Mouse (Mus musculus): ENCODE data around the gene Pex13. TPM values are rescaled to one million over a fixed set of nuclear protein-coding genes. Genes with fewer than 3 reads are reported as not detected.
A peak's percentile ranks its signal among the peaks of the same experiment; 100 is the strongest.

The Pex13 gene
- 36.6 and 37.0 TPM in 2 replicates for polyA plus RNA-seq (2014; fragmentation: Nextera tagmentation; extraction: Ambion mirVana)

DNA sequence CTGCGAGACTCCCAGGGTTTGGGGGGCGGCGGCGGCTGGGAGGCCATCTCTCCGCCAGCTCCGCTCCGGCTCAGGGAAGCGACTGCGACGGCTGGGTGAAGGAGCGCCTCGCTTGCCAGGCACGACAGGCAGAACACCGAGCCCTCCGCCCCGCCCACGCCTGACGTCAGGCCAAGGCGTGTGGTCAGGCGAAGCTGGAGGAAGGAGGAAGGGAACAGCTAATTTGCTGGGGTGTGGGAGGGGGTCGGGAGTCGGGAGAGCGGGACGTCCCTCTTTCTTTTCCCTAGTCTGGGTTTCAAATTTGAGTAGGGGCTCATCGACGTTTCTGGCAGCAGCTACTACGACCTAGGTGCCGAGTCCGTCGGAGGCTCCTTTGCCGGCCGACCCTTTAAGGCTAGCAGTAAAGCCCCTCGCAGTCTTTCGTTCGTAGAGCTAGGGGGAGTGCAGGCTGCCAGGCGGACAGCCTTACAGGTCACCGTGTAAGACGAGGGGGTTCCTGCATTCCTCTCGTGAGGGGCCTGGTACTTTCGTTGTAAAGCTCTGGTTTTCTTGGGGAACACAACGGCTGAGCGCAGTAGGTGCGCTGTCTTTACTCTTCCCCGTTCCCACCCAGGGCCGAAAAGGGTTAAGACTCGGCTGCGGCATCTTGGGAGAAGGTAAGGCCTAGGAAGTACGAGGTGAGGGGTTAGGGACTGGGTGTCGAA, at the start of gene Pex13:
TSS of gene Pex13 (minus strand) at position 162 of the 704 bp plus-strand sequence.
- H3K4me1 ChIP-seq (ENCODE audit: control insufficient read depth, insufficient read depth, low read length) = 0 out of 2 replicates have a peak, but pooled peaks cover 4% of the 10 kb centered on the region
- peak within 1 kb of the TSS; percentile 65 for H3K4me2 ChIP-seq (ENCODE audit: low read length)
- under 1% methylated on average over 49 of the region's 49 CpGs for WGBS

DNA sequence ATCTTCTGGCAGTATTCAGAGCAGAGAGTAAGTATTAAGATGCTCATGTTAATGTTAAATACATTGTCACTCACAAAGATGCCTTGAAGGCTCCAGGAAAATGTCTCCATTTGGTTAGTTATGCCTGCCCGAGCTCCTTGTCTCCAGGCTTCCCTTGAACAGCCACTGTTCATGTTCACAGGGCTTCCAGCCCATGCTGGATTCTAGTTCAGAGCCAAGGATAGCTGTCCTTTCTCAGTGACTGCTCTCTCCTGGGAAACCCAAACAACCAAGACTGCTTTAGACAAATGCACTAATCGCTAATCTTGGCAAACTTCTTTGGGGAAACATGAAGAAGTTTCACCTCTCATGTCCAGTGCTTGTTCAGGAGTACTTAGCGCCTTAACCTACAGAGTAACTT, 46.5 kb upstream of the Pex13 start:
- 90% methylated on average over 3 of the region's 3 CpGs for WGBS
- Histone ChIP-seq H3K27me3 (replicated peaks; ENCODE audit: control insufficient read depth, insufficient read depth, low read length) (no peaks in the 10 kb centered on the region), H3K36me3 (ENCODE audit: control insufficient read depth, insufficient read depth, low read length) (peaks cover 72% of the 10 kb centered on the region), H3K9me3 (replicated peaks; ENCODE audit: control insufficient read depth, low read length) (no peaks in the 10 kb centered on the region), H3K4me2 (ENCODE audit: low read length) (no peak overlapping the region), H3K9ac (ENCODE audit: low read length) (no peak overlapping the region), H3K4me1 (ENCODE audit: control insufficient read depth, insufficient read depth, low read length) (no peaks in the 10 kb centered on the region), H3K4me3 (ENCODE audit: low read depth, low read length) (no peak overlapping the region), H3K27ac (ENCODE audit: low read depth, low read length) (no peak overlapping the region)
- DNase-seq (ENCODE audit: low spot score) = no peak
- ATAC-seq = no peak

More for the DNA sequence above, at the start of gene Pex13:
- H3K4me3 ChIP-seq (ENCODE audit: low read depth, low read length) = peak within 1 kb of the TSS; percentile 96
- H3K36me3 ChIP-seq (ENCODE audit: control insufficient read depth, insufficient read depth, low read length) = peaks cover 4% of the 10 kb centered on the region; the same call in 1 of the 2 replicates
- ATAC-seq = peak; percentile 98
- H3K9ac ChIP-seq (ENCODE audit: low read length) = peak within 1 kb of the TSS; percentile 91
- H3K9me3 ChIP-seq (replicated peaks; ENCODE audit: control insufficient read depth, low read length) = no peaks in the 10 kb centered on the region
- H3K27ac ChIP-seq (ENCODE audit: low read depth, low read length) = peak within 1 kb of the TSS; percentile 94
- DNase-seq (ENCODE audit: low spot score) = peak; percentile 98
- no peaks in the 10 kb centered on the region for H3K27me3 ChIP-seq (replicated peaks; ENCODE audit: control insufficient read depth, insufficient read depth, low read length)

DNA sequence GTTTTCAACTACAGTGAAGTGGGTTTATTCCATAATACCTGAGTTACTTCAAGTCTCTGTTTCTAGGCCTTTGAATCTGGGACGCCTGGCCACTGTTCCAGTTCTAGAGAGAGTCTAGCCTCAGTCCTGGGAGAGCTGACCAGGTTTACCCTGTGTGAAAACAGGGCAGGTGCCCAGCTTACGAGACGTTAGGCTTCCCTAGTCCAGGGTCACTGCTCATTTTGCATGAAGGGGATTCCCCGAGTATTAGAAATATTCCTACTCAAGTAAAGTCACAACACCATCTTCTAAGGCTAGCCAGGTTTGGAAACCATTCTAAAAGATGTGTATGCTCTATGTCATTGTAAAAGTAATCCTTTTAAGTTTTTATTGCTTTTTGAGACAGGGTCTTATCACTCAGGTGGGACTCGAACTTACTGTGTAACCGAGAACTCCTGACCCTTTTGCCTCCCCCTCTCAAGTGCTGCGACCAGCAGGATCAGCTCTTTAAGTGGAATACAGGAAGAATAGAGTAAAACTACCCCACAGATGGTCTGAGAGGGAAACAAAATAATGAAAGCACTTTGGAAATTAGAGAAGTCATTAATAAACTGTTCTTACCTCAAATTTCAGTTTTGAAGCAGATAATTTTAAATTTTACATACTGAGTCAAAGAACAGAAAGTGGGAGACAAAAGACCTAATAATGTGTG, 39.0 kb upstream of the Pex13 start:
- WGBS = 81% methylated on average over 7 of the region's 7 CpGs
- no peak for DNase-seq (ENCODE audit: low spot score)
- H3K4me3 ChIP-seq (ENCODE audit: low read depth, low read length) = no peak overlapping the region
- H3K27me3 ChIP-seq (replicated peaks; ENCODE audit: control insufficient read depth, insufficient read depth, low read length) = no peaks in the 10 kb centered on the region
- peaks cover 3% of the 10 kb centered on the region; the same call in 1 of the 2 replicates for H3K4me1 ChIP-seq (ENCODE audit: control insufficient read depth, insufficient read depth, low read length)
- no peak overlapping the region for H3K9ac ChIP-seq (ENCODE audit: low read length)
- no peak overlapping the region for H3K4me2 ChIP-seq (ENCODE audit: low read length)
- no peaks in the 10 kb centered on the region for H3K9me3 ChIP-seq (replicated peaks; ENCODE audit: control insufficient read depth, low read length)
- H3K36me3 ChIP-seq (ENCODE audit: control insufficient read depth, insufficient read depth, low read length) = peaks cover 38% of the 10 kb centered on the region
- no peak overlapping the region for H3K27ac ChIP-seq (ENCODE audit: low read depth, low read length)
- ATAC-seq = no peak

DNA sequence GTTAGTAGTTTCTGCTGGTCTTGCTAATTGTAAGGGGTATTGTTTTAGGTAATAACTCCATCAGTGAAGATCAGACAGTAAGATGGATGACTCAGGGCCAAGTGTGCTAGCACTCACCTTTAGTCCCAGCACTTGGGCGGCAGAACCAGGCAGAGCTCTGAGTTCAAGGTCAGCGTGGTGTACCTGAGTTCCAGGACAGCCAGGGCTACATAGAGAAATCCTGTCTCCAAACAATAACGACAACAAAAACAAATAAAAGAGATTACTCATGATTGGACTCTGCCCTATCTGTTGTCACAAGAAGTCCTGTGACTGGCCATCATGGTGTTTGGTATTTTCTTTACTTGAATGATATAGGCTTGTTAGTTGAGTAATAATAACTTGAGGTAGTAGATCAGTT, 36.1 kb upstream of the Pex13 start:
- Histone ChIP-seq H3K27me3 (replicated peaks; ENCODE audit: control insufficient read depth, insufficient read depth, low read length) (no peaks in the 10 kb centered on the region), H3K4me2 (ENCODE audit: low read length) (no peak overlapping the region), H3K9ac (ENCODE audit: low read length) (no peak overlapping the region), H3K9me3 (replicated peaks; ENCODE audit: control insufficient read depth, low read length) (no peaks in the 10 kb centered on the region), H3K4me1 (ENCODE audit: control insufficient read depth, insufficient read depth, low read length) (peaks cover 3% of the 10 kb centered on the region; the same call in 1 of the 2 replicates), H3K36me3 (ENCODE audit: control insufficient read depth, insufficient read depth, low read length) (peaks cover 14% of the 10 kb centered on the region), H3K27ac (ENCODE audit: low read depth, low read length) (no peak overlapping the region), H3K4me3 (ENCODE audit: low read depth, low read length) (no peak overlapping the region)
- ATAC-seq (no peak), DNase-seq (ENCODE audit: low spot score) (no peak)
- WGBS = 95% methylated on average over 3 of the region's 3 CpGs

DNA sequence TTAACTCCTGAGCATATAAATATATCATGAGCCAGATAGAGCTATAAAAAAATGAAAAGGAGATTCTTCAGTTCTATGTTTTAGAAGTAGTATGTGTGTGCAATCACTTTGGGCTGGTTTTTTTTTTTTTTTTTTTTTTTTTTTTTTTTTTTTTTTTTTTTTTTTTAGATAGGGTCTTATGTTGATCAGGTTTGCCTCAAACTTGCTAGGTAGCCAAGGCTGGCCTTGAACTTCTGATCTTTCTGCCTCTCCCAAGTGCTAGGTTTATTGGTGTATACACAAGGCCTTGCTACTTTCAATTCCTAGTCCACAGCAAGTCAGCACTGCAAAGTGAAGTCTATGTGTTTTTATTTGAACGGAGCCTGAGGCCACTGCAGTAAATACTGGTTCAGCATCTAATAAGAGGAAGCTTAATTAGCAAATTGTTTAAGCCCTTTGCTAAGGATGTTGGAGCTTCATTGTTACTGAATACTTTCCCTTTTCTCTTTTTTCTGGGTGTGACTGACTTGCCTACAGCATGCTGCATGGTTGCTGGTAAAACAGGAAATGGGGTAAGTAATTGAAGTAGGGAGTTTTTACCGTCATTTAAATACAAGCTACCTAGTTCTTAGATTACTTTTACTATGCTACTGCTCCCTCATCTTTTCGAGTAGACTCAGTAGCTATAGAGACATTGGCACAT, 33.8 kb upstream of the Pex13 start:
- DNase-seq (ENCODE audit: low spot score) = no peak
- H3K36me3 ChIP-seq (ENCODE audit: control insufficient read depth, insufficient read depth, low read length) = peaks cover 12% of the 10 kb centered on the region
- no peak overlapping the region for H3K27ac ChIP-seq (ENCODE audit: low read depth, low read length)
- no peak for ATAC-seq
- no peak overlapping the region for H3K4me3 ChIP-seq (ENCODE audit: low read depth, low read length)
- H3K27me3 ChIP-seq (replicated peaks; ENCODE audit: control insufficient read depth, insufficient read depth, low read length) = no peaks in the 10 kb centered on the region
- no peaks in the 10 kb centered on the region for H3K9me3 ChIP-seq (replicated peaks; ENCODE audit: control insufficient read depth, low read length)
- H3K4me2 ChIP-seq (ENCODE audit: low read length) = no peak overlapping the region
- 51% methylated on average over 3 of the region's 3 CpGs for WGBS
- peaks cover 3% of the 10 kb centered on the region; the same call in 1 of the 2 replicates for H3K4me1 ChIP-seq (ENCODE audit: control insufficient read depth, insufficient read depth, low read length)
- no peak overlapping the region for H3K9ac ChIP-seq (ENCODE audit: low read length)

DNA sequence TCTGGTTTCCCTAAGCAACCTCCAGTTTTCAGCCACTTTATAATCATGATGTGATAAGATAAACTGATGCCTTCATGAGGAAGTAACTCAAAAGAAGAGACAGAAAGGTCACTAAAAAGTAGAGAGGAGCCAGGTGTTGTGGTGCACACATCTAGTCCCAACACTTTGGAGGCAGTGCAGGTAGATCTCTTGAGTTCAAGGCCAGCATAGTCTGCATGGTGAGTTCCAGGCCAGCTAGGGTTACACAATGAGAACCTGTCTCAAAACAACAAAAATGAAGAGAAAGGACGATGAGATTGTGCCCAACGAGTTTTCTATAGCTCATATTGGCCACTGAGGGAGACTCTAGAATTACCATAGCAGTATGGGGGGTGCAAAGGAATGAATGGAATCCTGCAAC, 32.8 kb upstream of the Pex13 start:
- ATAC-seq (no peak), DNase-seq (ENCODE audit: low spot score) (no peak)
- 68% methylated on average over 2 of the region's 2 CpGs for whole genome bisulfite sequencing
- Histone ChIP-seq H3K36me3 (ENCODE audit: control insufficient read depth, insufficient read depth, low read length) (peaks cover 9% of the 10 kb centered on the region), H3K9me3 (replicated peaks; ENCODE audit: control insufficient read depth, low read length) (no peaks in the 10 kb centered on the region), H3K4me2 (ENCODE audit: low read length) (no peak overlapping the region), H3K4me3 (ENCODE audit: low read depth, low read length) (no peak overlapping the region), H3K4me1 (ENCODE audit: control insufficient read depth, insufficient read depth, low read length) (peaks cover 3% of the 10 kb centered on the region; the same call in 1 of the 2 replicates), H3K9ac (ENCODE audit: low read length) (no peak overlapping the region), H3K27ac (ENCODE audit: low read depth, low read length) (no peak overlapping the region), H3K27me3 (replicated peaks; ENCODE audit: control insufficient read depth, insufficient read depth, low read length) (no peaks in the 10 kb centered on the region)

DNA sequence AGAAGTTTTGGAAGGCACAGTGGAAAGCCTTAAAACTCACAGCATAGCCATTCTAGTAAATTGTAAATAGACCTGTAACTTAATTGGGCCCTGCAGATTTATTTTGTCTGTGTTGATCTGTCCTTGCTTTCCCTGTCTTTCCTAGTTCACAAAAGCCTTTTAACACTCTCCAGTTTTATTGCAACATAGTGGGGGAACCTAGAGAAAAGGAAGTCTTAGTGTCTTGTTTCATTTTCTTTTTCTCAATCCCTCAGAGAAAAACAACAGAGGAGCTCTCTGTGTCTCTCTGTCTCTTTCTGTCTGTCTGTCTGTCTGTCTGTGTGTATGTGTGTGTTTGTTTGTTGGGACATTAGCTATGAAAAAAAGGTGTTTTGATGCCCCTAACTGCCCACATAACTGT, 30.1 kb upstream of the Pex13 start:
- no peaks in the 10 kb centered on the region for H3K27me3 ChIP-seq (replicated peaks; ENCODE audit: control insufficient read depth, insufficient read depth, low read length)
- peaks cover 3% of the 10 kb centered on the region; the same call in 1 of the 2 replicates for H3K4me1 ChIP-seq (ENCODE audit: control insufficient read depth, insufficient read depth, low read length)
- H3K9me3 ChIP-seq (replicated peaks; ENCODE audit: control insufficient read depth, low read length) = no peaks in the 10 kb centered on the region
- no peak overlapping the region for H3K4me3 ChIP-seq (ENCODE audit: low read depth, low read length)
- peaks cover 2% of the 10 kb centered on the region; the same call in 1 of the 2 replicates for H3K36me3 ChIP-seq (ENCODE audit: control insufficient read depth, insufficient read depth, low read length)
- H3K4me2 ChIP-seq (ENCODE audit: low read length) = no peak overlapping the region
- H3K9ac ChIP-seq (ENCODE audit: low read length) = no peak overlapping the region
- no peak overlapping the region for H3K27ac ChIP-seq (ENCODE audit: low read depth, low read length)
- DNase-seq (ENCODE audit: low spot score) (no peak), ATAC-seq (no peak)

DNA sequence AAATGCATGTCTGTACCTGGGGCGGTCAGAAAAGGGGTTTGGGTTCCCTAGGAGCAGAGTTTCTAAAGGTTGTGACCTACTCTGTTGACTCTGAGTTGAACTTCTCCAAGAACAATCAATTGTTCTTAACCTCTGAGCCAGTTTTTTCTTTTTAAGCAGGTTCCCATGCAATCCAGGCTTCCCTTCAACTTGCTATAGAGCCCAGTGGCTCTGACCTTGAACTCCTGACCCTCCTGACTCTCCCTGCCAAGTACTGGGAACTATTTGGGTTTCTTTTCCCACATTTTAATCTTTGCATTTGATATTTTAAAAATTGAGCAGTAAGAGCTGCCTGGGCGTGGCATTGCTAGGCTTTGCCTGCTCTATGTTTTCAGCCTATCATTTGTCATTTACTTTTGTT, 27.5 kb upstream of the Pex13 start:
- Histone ChIP-seq H3K4me3 (ENCODE audit: low read depth, low read length) (no peak overlapping the region), H3K4me1 (ENCODE audit: control insufficient read depth, insufficient read depth, low read length) (no peaks in the 10 kb centered on the region), H3K9me3 (replicated peaks; ENCODE audit: control insufficient read depth, low read length) (no peaks in the 10 kb centered on the region), H3K36me3 (ENCODE audit: control insufficient read depth, insufficient read depth, low read length) (peaks cover 2% of the 10 kb centered on the region; the same call in 1 of the 2 replicates), H3K27me3 (replicated peaks; ENCODE audit: control insufficient read depth, insufficient read depth, low read length) (no peaks in the 10 kb centered on the region), H3K9ac (ENCODE audit: low read length) (no peak overlapping the region), H3K4me2 (ENCODE audit: low read length) (no peak overlapping the region), H3K27ac (ENCODE audit: low read depth, low read length) (no peak overlapping the region)
- DNase-seq (ENCODE audit: low spot score) (no peak), ATAC-seq (no peak)
- WGBS = 92% methylated on average over 2 of the region's 2 CpGs
